Mouse (Mus musculus) CH12.LX (cell line): Measurements from ENCODE around the gene Tspyl1. TPM values are rescaled to one million over a fixed set of nuclear protein-coding genes. Genes with fewer than 3 reads are reported as not detected.

Experiments
- DNase-seq: peaks from one replicate; pipeline ENCODE4 v3.0.0-alpha.2; 2013; ENCODE audit errors: extremely low read depth
- H3K27ac ChIP-seq: 2 replicates; pipeline ENCODE4 v1.5.1; 2012; ENCODE audit warnings: low read depth, mild to moderate bottlenecking, control low read depth, moderate library complexity; ENCODE audit not compliant: insufficient read depth
- H3K27me3 ChIP-seq: replicated peaks from 2 replicates; pipeline ENCODE3; 2012; ENCODE audit warnings: inconsistent platforms
- H3K36me3 ChIP-seq, 2 experiments: replicated peaks in 1 of 2; 2 replicates each; pipeline versions ENCODE3 to v1.6.1; 2012; ENCODE audit warnings: inconsistent platforms in 1 of 2, low read length in 1 of 2, mild to moderate bottlenecking in 1 of 2, mixed read lengths in 1 of 2, moderate library complexity in 1 of 2; ENCODE audit not compliant: control insufficient read depth in 1 of 2, insufficient read depth in 1 of 2
- H3K4me1 ChIP-seq, 2 experiments: 2 replicates each; pipeline ENCODE4 v1.6.1; 2012; ENCODE audit warnings: inconsistent platforms in 1 of 2, moderate library complexity in 1 of 2; ENCODE audit not compliant: insufficient read depth in 2 of 2, control insufficient read depth in 1 of 2
- H3K4me2 ChIP-seq: 2 replicates; pipeline ENCODE4 v1.6.1; 2012; ENCODE audit warnings: low read depth, mild to moderate bottlenecking, control low read depth; ENCODE audit not compliant: poor library complexity, insufficient read depth, severe bottlenecking
- H3K4me3 ChIP-seq, 3 experiments: fragments of 150-350 bp in 1 of 3; sonication (generic) in 1 of 3; replicated peaks in 1 of 3; 2 replicates each; pipeline versions ENCODE3 to v1.5.1; 2011 to 2012; ENCODE audit warnings: low read depth in 2 of 3, low read length in 2 of 3, mild to moderate bottlenecking in 2 of 3, moderate library complexity in 2 of 3, control low read depth in 1 of 3, improper control_type of control experiment in 1 of 3, inconsistent platforms in 1 of 3, mixed read lengths in 1 of 3; ENCODE audit not compliant: poor library complexity in 1 of 3
- H3K79me2 ChIP-seq: replicated peaks from 2 replicates; pipeline ENCODE4 v1.6.1; 2012; ENCODE audit warnings: mild to moderate bottlenecking, moderate library complexity; ENCODE audit not compliant: control insufficient read depth, poor library complexity, insufficient read depth, severe bottlenecking; ENCODE audit errors: extremely low read depth
- H3K9ac ChIP-seq: 2 replicates; pipeline ENCODE4 v1.6.1; 2012; ENCODE audit warnings: low read depth, mild to moderate bottlenecking, control low read depth, moderate library complexity; ENCODE audit not compliant: insufficient read depth
- H3K9me3 ChIP-seq: replicated peaks from 2 replicates; pipeline ENCODE3; 2012; ENCODE audit warnings: low read length, inconsistent platforms, mixed read lengths
- CHD1 ChIP-seq: IDR thresholded peaks from 2 replicates; pipeline ENCODE4 v1.6.1; 2012; ENCODE audit warnings: low read depth, low read length, improper control_type of control experiment, inconsistent platforms
- CHD2 ChIP-seq: IDR thresholded peaks from 2 replicates; pipeline ENCODE4 v1.6.1; 2011; ENCODE audit warnings: low read length, improper control_type of control experiment
- ELF1 ChIP-seq: IDR thresholded peaks from 2 replicates; pipeline ENCODE4 v1.6.1; 2014; ENCODE audit warnings: low read depth, mild to moderate bottlenecking, inconsistent platforms, low read length, improper control_type of control experiment
- ETS1 ChIP-seq: conservative IDR thresholded peaks from 2 replicates; pipeline ENCODE4 v1.6.1; 2012; ENCODE audit warnings: low read depth, mild to moderate bottlenecking, inconsistent platforms, low read length, improper control_type of control experiment, moderate library complexity
- GABPA ChIP-seq: IDR thresholded peaks from 2 replicates; pipeline ENCODE4 v1.6.1; 2012; ENCODE audit warnings: low read depth, low read length, improper control_type of control experiment, inconsistent platforms; ENCODE audit not compliant: insufficient replicate concordance
- HCFC1 ChIP-seq: IDR thresholded peaks from 2 replicates; pipeline ENCODE4 v1.6.1; 2012; ENCODE audit warnings: low read depth, mild to moderate bottlenecking, inconsistent platforms, low read length, improper control_type of control experiment
- JUN ChIP-seq: IDR thresholded peaks from 2 replicates; pipeline ENCODE4 v1.6.1; 2011; ENCODE audit warnings: low read depth, mild to moderate bottlenecking, low read length, improper control_type of control experiment, moderate library complexity; ENCODE audit not compliant: insufficient read depth
- KAT2A ChIP-seq: IDR thresholded peaks from 2 replicates; pipeline ENCODE4 v1.6.1; 2012; ENCODE audit warnings: low read length, improper control_type of control experiment, inconsistent platforms; ENCODE audit not compliant: insufficient replicate concordance
- MAX ChIP-seq: IDR thresholded peaks from 2 replicates; pipeline ENCODE4 v1.6.1; 2011; ENCODE audit warnings: low read length, improper control_type of control experiment
- MEF2A ChIP-seq: IDR thresholded peaks from 2 replicates; pipeline ENCODE4 v1.6.1; 2014; ENCODE audit warnings: low read depth, mild to moderate bottlenecking, inconsistent platforms, low read length, improper control_type of control experiment, borderline replicate concordance
- MYC ChIP-seq: IDR thresholded peaks from 2 replicates; pipeline ENCODE4 v1.6.1; 2011; ENCODE audit warnings: low read depth, mild to moderate bottlenecking, improper control_type of control experiment, low read length
- PAX5 ChIP-seq: IDR thresholded peaks from 2 replicates; pipeline ENCODE4 v1.6.1; 2012; ENCODE audit warnings: low read length, inconsistent platforms, mixed read lengths
- POLR2AphosphoS2 ChIP-seq: IDR thresholded peaks from 2 replicates; pipeline ENCODE4 v1.6.1; 2011; ENCODE audit warnings: low read depth, low read length, improper control_type of control experiment
- RAD21 ChIP-seq: IDR thresholded peaks from 2 replicates; pipeline ENCODE4 v1.6.1; 2011; ENCODE audit warnings: low read depth, mild to moderate bottlenecking, low read length, improper control_type of control experiment, moderate library complexity
- RCOR1 ChIP-seq: conservative IDR thresholded peaks from 2 replicates; pipeline ENCODE4 v1.6.1; 2012; ENCODE audit warnings: low read depth, mild to moderate bottlenecking, inconsistent platforms, low read length, improper control_type of control experiment
- SIN3A ChIP-seq: IDR thresholded peaks from 2 replicates; pipeline ENCODE4 v1.6.1; 2012; ENCODE audit warnings: low read length, improper control_type of control experiment, inconsistent platforms
- TBP ChIP-seq: conservative IDR thresholded peaks from 2 replicates; pipeline ENCODE4 v1.6.1; 2011; ENCODE audit warnings: low read depth, low read length, improper control_type of control experiment
- TCF12 ChIP-seq: IDR thresholded peaks from 2 replicates; pipeline ENCODE4 v1.6.1; 2014; ENCODE audit warnings: low read depth, mild to moderate bottlenecking, inconsistent platforms, low read length, improper control_type of control experiment
- UBTF ChIP-seq: IDR thresholded peaks from 2 replicates; pipeline ENCODE4 v1.6.1; 2012; ENCODE audit warnings: low read depth, mild to moderate bottlenecking, inconsistent platforms, low read length, improper control_type of control experiment, moderate library complexity
- USF1 ChIP-seq: IDR thresholded peaks from 2 replicates; pipeline ENCODE4 v1.6.1; 2014; ENCODE audit warnings: low read depth, mild to moderate bottlenecking, inconsistent platforms, low read length, improper control_type of control experiment
- USF2 ChIP-seq: conservative IDR thresholded peaks from 2 replicates; pipeline ENCODE4 v1.6.1; 2011; ENCODE audit warnings: low read depth, low read length, improper control_type of control experiment
- ZC3H11A ChIP-seq: IDR thresholded peaks from 2 replicates; pipeline ENCODE4 v1.6.1; 2012; ENCODE audit warnings: low read depth, mild to moderate bottlenecking, inconsistent platforms, low read length, improper control_type of control experiment
- ZKSCAN1 ChIP-seq: IDR thresholded peaks from 2 replicates; pipeline ENCODE4 v1.6.1; 2012; ENCODE audit warnings: low read depth, inconsistent platforms, low read length, improper control_type of control experiment, borderline replicate concordance
- ZNF384 ChIP-seq: IDR thresholded peaks from 2 replicates; pipeline ENCODE4 v1.6.1; 2012; ENCODE audit warnings: low read depth, low read length, improper control_type of control experiment, inconsistent platforms
- dilution Hi-C: fragments of 300-500 bp; cut with MboI; formaldehyde crosslinking; loops from 2 replicates; pipeline ENCODE4 v1.14.3; 2020; ENCODE audit warnings: low sequenced_read_pairs; ENCODE audit not compliant: extremely low pct_unique_long_range_greater_than_20kb, extremely low pct_ligation_motif_present
- in situ Hi-C: fragments of 300-500 bp; cut with MboI; formaldehyde crosslinking; loops from 3 replicates; pipeline ENCODE4 v1.14.3; 2019; ENCODE audit warnings: low sequenced_read_pairs, low pct_ligation_motif_present, low pct_unique_long_range_greater_than_20kb, mixed read lengths
- polyA plus RNA-seq: library from polyadenylated mRNA; unstranded; fragments of >175 nt; gene quantifications from 2 replicates; pipeline ENCODE4 v1.2.1, GENCODE M21; 2012; ENCODE audit warnings: low read depth; ENCODE audit not compliant: insufficient read length
- total RNA-seq, 2 experiments: library from RNA; depleted of rRNA; stranded (reverse); fragments of 300-350 nt in 1 of 2; fragments of >200 nt in 1 of 2; gene quantifications; 2 replicates each; pipeline ENCODE4 v1.2.3; 2012 to 2014

Tspyl1 gene
- total and polyA plus RNA-seq, 3 experiments = 18.9 to 23.7 (median 19.7) TPM

DNA sequence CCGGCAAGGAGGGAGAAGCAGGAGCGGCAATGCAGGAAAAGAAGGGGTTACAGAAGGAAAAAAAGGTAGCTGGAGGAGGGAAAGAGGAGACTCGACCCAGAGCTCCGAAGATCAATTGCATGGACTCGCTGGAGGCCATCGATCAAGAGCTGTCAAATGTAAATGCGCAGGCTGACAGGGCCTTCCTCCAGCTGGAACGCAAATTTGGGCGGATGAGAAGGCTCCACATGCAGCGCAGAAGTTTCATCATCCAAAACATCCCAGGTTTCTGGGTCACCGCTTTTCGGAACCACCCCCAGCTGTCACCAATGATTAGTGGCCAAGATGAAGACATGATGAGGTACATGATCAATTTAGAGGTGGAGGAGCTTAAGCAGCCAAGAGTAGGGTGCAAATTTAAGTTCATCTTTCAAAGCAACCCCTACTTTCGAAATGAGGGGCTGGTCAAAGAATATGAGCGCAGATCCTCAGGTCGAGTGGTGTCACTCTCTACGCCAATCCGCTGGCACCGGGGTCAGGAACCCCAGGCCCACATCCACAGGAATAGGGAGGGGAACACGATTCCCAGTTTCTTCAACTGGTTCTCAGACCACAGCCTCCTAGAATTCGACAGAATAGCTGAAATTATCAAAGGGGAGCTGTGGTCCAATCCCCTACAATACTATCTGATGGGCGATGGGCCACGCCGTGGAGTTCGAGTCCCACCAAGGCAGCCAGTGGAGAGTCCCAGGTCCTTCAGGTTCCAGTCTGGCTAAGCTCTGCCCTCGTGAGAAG lies 16.2 kb downstream of the Tspyl1 start:
- in situ Hi-C loops = no loop called here
- peak overlapping the region; percentile 80 for H3K4me2 ChIP-seq
- TF ChIP-seq UBTF (no peak), MAX (peak; percentile 9; the same call in 1 of the 2 replicates), ETS1 (peak; percentile 28; the same call in 1 of the 2 replicates), SIN3A (peak; percentile 60), CHD1 (0 out of 2 replicates have a peak, but pooled peaks have one; percentile 29), MYC (peak; percentile 77)
- H3K9ac ChIP-seq = peak overlapping the region; percentile 72
- peak overlapping the region; percentile 75 to 83 (median 76) for H3K4me3 ChIP-seq
- peaks cover 31% of the 10 kb centered on the region for H3K79me2 ChIP-seq
- no peaks in the 10 kb centered on the region for H3K9me3 ChIP-seq
- dilution Hi-C loops = no loop called here
- H3K27ac ChIP-seq = peak overlapping the region; percentile 82
- no peaks in the 10 kb centered on the region for H3K27me3 ChIP-seq
- peaks cover 6 to 30% of the 10 kb centered on the region in 2 experiments for H3K36me3 ChIP-seq
- no peak for DNase-seq
- H3K4me1 ChIP-seq = peaks cover 0 to 34% of the 10 kb centered on the region in 2 experiments; a peak in 2 of 4 replicates

DNA sequence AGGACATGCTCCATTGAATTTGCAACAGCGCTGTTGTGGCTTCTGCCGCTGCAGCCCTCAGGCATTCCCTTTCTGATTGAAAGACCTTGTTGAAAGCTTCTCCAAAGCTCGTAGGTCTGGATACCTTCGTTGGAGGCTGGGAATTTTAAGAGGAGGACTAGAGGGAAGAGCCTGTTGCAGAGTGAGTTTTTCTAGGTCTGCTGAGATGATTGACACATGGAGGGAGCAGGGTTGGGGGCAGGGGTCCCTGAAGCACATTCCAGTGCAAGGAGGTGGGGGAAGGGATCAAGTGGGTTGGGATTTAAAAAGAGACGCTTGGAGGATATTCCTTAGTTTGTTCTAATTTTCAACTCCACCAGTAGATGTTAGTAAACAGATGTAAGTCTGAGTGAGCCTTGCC lies 18.4 kb downstream of the Tspyl1 start:
- H3K9me3 ChIP-seq = no peaks in the 10 kb centered on the region
- dilution Hi-C loops = no loop called here
- TF ChIP-seq MYC = no peak
- TF ChIP-seq TBP = no peak
- TF ChIP-seq ZNF384 = no peak
- no peak for TF ChIP-seq MEF2A
- TF ChIP-seq USF2 = no peak
- TF ChIP-seq USF1 = no peak
- no peak for TF ChIP-seq HCFC1
- TF ChIP-seq GABPA = no peak
- TF ChIP-seq ZC3H11A = no peak
- no peak for TF ChIP-seq JUN
- TF ChIP-seq POLR2AphosphoS2 = no peak
- no peak for TF ChIP-seq KAT2A
- no peak for TF ChIP-seq PAX5
- no peak for TF ChIP-seq RAD21
- TF ChIP-seq CHD2 = no peak
- TF ChIP-seq TCF12 = no peak
- no peak for TF ChIP-seq ELF1
- TF ChIP-seq ZKSCAN1 = no peak
- TF ChIP-seq RCOR1 = no peak
- H3K27me3 ChIP-seq = no peaks in the 10 kb centered on the region
- H3K4me2 ChIP-seq = peak overlapping the region; percentile 80
- peak overlapping the region in 2 of 3 experiments; percentile 13 to 54 for H3K4me3 ChIP-seq
- peaks cover 0 to 34% of the 10 kb centered on the region in 2 experiments; a peak in 2 of 4 replicates for H3K4me1 ChIP-seq
- peaks cover 31% of the 10 kb centered on the region for H3K79me2 ChIP-seq
- in situ Hi-C loops = no loop called here
- no peak for DNase-seq
- peaks cover 6 to 32% of the 10 kb centered on the region in 2 experiments for H3K36me3 ChIP-seq
- peak overlapping the region; percentile 72 for H3K9ac ChIP-seq
- H3K27ac ChIP-seq = no peak overlapping the region
